8 mouse cellular contexts compared by ENCODE assay signal in genomic region chr12:73786909-73787308, GRCm38 (mm10).
A peak's percentile ranks its signal among the peaks of the same experiment; 100 is the strongest.
DNase-seq lines count a peak whose midpoint lies in the region; ATAC-seq lines count a peak whose summit lies in the region.

No protein-coding gene starts in this region.

- no peak overlapping the region for H3K27ac ChIP-seq in forebrain, embryonic 13.5 days
- H3K27ac ChIP-seq in forebrain, embryonic 12.5 days = no peak overlapping the region
- H3K27ac ChIP-seq in heart, embryonic 14.5 days (replicated peaks in 1 of 2; ENCODE audit: control insufficient read depth in 1 of 2, insufficient read depth in 1 of 2, low read depth in 2 of 2, low read length in 2 of 2) = peak overlapping the region; percentile 64 to 85
- peak overlapping the region; percentile 85 for H3K27ac ChIP-seq in limb, embryonic 15.5 days

- peak; percentile 95 for DNase-seq in 3T3-L1 (ENCODE audit: low read depth, low spot score)
- peak; percentile 94 to 95 for DNase-seq in cerebellum, postnatal 14 days
- DNase-seq in urinary bladder, postnatal 14 days (ENCODE audit: low spot score) = peak; percentile 75
- DNase-seq in embryo, embryonic 9.5 days (ENCODE audit: extremely low spot score) = no peak

- no peaks in the 10 kb centered on the region for H3K9me3 ChIP-seq in forebrain, embryonic 13.5 days (replicated peaks)
- H3K9me3 ChIP-seq in forebrain, embryonic 12.5 days = no peaks in the 10 kb centered on the region
- no peaks in the 10 kb centered on the region for H3K9me3 ChIP-seq in heart, embryonic 14.5 days (ENCODE audit: control insufficient read depth, low read length)
- no peaks in the 10 kb centered on the region for H3K9me3 ChIP-seq in limb, embryonic 15.5 days

- no peaks in the 10 kb centered on the region for H3K27me3 ChIP-seq in forebrain, embryonic 13.5 days
- H3K27me3 ChIP-seq in forebrain, embryonic 12.5 days = no peaks in the 10 kb centered on the region
- no peaks in the 10 kb centered on the region for H3K27me3 ChIP-seq in heart, embryonic 14.5 days (ENCODE audit: control insufficient read depth, insufficient read depth, low read length)
- H3K27me3 ChIP-seq in limb, embryonic 15.5 days = no peaks in the 10 kb centered on the region

- H3K4me3 ChIP-seq in forebrain, embryonic 13.5 days = no peak overlapping the region
- H3K4me3 ChIP-seq in forebrain, embryonic 12.5 days (replicated peaks) = no peak overlapping the region
- H3K4me3 ChIP-seq in heart, embryonic 14.5 days (ENCODE audit: control insufficient read depth in 1 of 2, insufficient read depth in 1 of 2, low read depth in 1 of 2, low read length in 2 of 2) = no peak overlapping the region
- no peak overlapping the region for H3K4me3 ChIP-seq in limb, embryonic 15.5 days

- peak; percentile 81 for ATAC-seq in forebrain, embryonic 13.5 days
- no peak for ATAC-seq in forebrain, embryonic 12.5 days (ENCODE audit: low FRiP score)
- peak; percentile 88 for ATAC-seq in heart, embryonic 14.5 days (ENCODE audit: insufficient number of reproducible peaks, insufficient read depth, low FRiP score, low read depth)
- peak; percentile 92 for ATAC-seq in limb, embryonic 15.5 days (ENCODE audit: insufficient number of reproducible peaks, low FRiP score, low TSS enrichment, low read depth)

- H3K9ac ChIP-seq in forebrain, embryonic 13.5 days = no peak overlapping the region
- no peak overlapping the region for H3K9ac ChIP-seq in forebrain, embryonic 12.5 days
- H3K9ac ChIP-seq in heart, embryonic 14.5 days (ENCODE audit: low read length) = no peak overlapping the region
- H3K9ac ChIP-seq in limb, embryonic 15.5 days = no peak overlapping the region

- H3K4me2 ChIP-seq in forebrain, embryonic 13.5 days = no peak overlapping the region
- H3K4me2 ChIP-seq in forebrain, embryonic 12.5 days = no peak overlapping the region
- H3K4me2 ChIP-seq in heart, embryonic 14.5 days (ENCODE audit: low read length) = no peak overlapping the region
- 0 out of 2 replicates have a peak overlapping the region, but pooled peaks have one; percentile 22 for H3K4me2 ChIP-seq in limb, embryonic 15.5 days

- peaks cover 5% of the 10 kb centered on the region; the same call in 1 of the 2 replicates for H3K4me1 ChIP-seq in forebrain, embryonic 13.5 days
- no peaks in the 10 kb centered on the region for H3K4me1 ChIP-seq in forebrain, embryonic 12.5 days
- H3K4me1 ChIP-seq in heart, embryonic 14.5 days (ENCODE audit: control insufficient read depth in 2 of 2, insufficient read depth in 2 of 2, low read length in 2 of 2) = peaks cover 35 to 66% of the 10 kb centered on the region in 2 experiments
- peaks cover 45% of the 10 kb centered on the region for H3K4me1 ChIP-seq in limb, embryonic 15.5 days

- WGBS in forebrain, embryonic 13.5 days = 72% methylated on average over 8 of the region's 8 CpGs
- WGBS in forebrain, embryonic 12.5 days = 86% methylated on average over 8 of the region's 8 CpGs
- WGBS in heart, embryonic 14.5 days = 42% methylated on average over 8 of the region's 8 CpGs
- 39% methylated on average over 8 of the region's 8 CpGs for WGBS in limb, embryonic 15.5 days

- no peaks in the 10 kb centered on the region for H3K36me3 ChIP-seq in forebrain, embryonic 13.5 days (ENCODE audit: poor library complexity, severe bottlenecking)
- H3K36me3 ChIP-seq in forebrain, embryonic 12.5 days (replicated peaks) = no peaks in the 10 kb centered on the region
- no peaks in the 10 kb centered on the region for H3K36me3 ChIP-seq in heart, embryonic 14.5 days (ENCODE audit: control insufficient read depth, insufficient read depth, low read length)
- H3K36me3 ChIP-seq in limb, embryonic 15.5 days = no peaks in the 10 kb centered on the region

Comparison
In these comparisons a context has a peak if more than half of its experiments do, and no peak if none do; other contexts are left out.
1. H3K27ac ChIP-seq: peak in heart, embryonic 14.5 days (2 of 2) and limb, embryonic 15.5 days (single experiment); none in forebrain, embryonic 13.5 days (single experiment) and forebrain, embryonic 12.5 days (single experiment).